Mouse (Mus musculus) liver, embryonic 14.5 days (tissue): ENCODE measurements at regions not wholly inside any gene's neighbourhood (a gene's known extent, or its start where the extent isn't known, plus 50 kb on each side); places are given as distances from the start of the nearest gene placed in this dataset.

ENCODE experiments used
- ATAC-seq: fragments of 200-750 bp; cut with Nextera tagmentation; 2 replicates; pipeline ENCODE4 v1.8.0; 2017; ENCODE audit warnings: moderate number of reproducible peaks, mild to moderate bottlenecking, moderate library complexity; ENCODE audit not compliant: insufficient read depth
- DNase-seq, 3 experiments: peaks; one replicate each; pipeline ENCODE4 v3.0.0-alpha.2; 2012 to 2013; ENCODE audit warnings: low read depth in 3 of 3, low spot score in 3 of 3
- H3K27ac ChIP-seq: fragments of 300-500 bp; sonication (generic); 2 replicates; pipeline ENCODE4 v1.5.1; 2014; ENCODE audit warnings: moderate library complexity, mild to moderate bottlenecking, control low read depth, inconsistent platforms
- H3K27me3 ChIP-seq: fragments of 300-500 bp; sonication (generic); 2 replicates; pipeline ENCODE4 v1.6.1; 2014; ENCODE audit warnings: mild to moderate bottlenecking, low read length, moderate library complexity; ENCODE audit not compliant: control insufficient read depth, insufficient read depth
- H3K36me3 ChIP-seq: fragments of 300-500 bp; sonication (generic); replicated peaks from 2 replicates; pipeline ENCODE4 v1.6.1; 2014; ENCODE audit warnings: low read depth; ENCODE audit not compliant: control insufficient read depth, insufficient read depth
- H3K4me1 ChIP-seq, 2 experiments: fragments of 200-500 bp in 1 of 2; fragments of 300-500 bp in 1 of 2; sonication (generic) in 1 of 2; replicated peaks; 2 replicates each; pipeline ENCODE4 v1.6.1; 2012 to 2014; ENCODE audit warnings: antibody characterized with exemption in 1 of 2, inconsistent platforms in 1 of 2, low read length in 1 of 2; ENCODE audit not compliant: control insufficient read depth in 2 of 2, insufficient read depth in 2 of 2
- H3K4me2 ChIP-seq: fragments of 300-500 bp; sonication (generic); 2 replicates; pipeline ENCODE4 v1.6.1; 2014; ENCODE audit warnings: low read depth, mild to moderate bottlenecking, control low read depth, moderate library complexity
- H3K4me3 ChIP-seq, 2 experiments: fragments of 200-500 bp in 1 of 2; fragments of 300-500 bp in 1 of 2; sonication (generic) in 1 of 2; 2 replicates each; pipeline ENCODE4 v1.5.1; 2012 to 2014; ENCODE audit warnings: low read depth in 2 of 2, low read length in 2 of 2, mild to moderate bottlenecking in 2 of 2, control low read depth in 1 of 2, inconsistent platforms in 1 of 2, moderate library complexity in 1 of 2; ENCODE audit not compliant: insufficient read depth in 1 of 2
- H3K9ac ChIP-seq: fragments of 300-500 bp; sonication (generic); replicated peaks from 2 replicates; pipeline ENCODE4 v1.6.1; 2014; ENCODE audit warnings: mild to moderate bottlenecking, control low read depth, moderate library complexity
- H3K9me3 ChIP-seq: fragments of 300-500 bp; sonication (generic); 2 replicates; pipeline ENCODE4 v1.6.1; 2016; ENCODE audit warnings: low read length, mixed read lengths; ENCODE audit not compliant: control insufficient read depth
- CTCF ChIP-seq: IDR thresholded peaks from 2 replicates; pipeline ENCODE4 v1.5.1; 2016; ENCODE audit warnings: antibody characterized with exemption, low read depth, control low read depth
- EP300 ChIP-seq: IDR thresholded peaks from 2 replicates; pipeline ENCODE4 v1.6.1; 2016; ENCODE audit warnings: antibody characterized with exemption, low read depth
- WGBS: fragments of 180-500 bp; shearing (Covaris S2); extraction: QIAGEN DNeasy Blood & Tissue Kit; methylation state at CpG from one replicate; pipeline ENCODE4 v1.1.7; 2014; ENCODE audit not compliant: insufficient replicate concordance; 5-methylcytosine and 5-hydroxymethylcytosine counted together

DNA sequence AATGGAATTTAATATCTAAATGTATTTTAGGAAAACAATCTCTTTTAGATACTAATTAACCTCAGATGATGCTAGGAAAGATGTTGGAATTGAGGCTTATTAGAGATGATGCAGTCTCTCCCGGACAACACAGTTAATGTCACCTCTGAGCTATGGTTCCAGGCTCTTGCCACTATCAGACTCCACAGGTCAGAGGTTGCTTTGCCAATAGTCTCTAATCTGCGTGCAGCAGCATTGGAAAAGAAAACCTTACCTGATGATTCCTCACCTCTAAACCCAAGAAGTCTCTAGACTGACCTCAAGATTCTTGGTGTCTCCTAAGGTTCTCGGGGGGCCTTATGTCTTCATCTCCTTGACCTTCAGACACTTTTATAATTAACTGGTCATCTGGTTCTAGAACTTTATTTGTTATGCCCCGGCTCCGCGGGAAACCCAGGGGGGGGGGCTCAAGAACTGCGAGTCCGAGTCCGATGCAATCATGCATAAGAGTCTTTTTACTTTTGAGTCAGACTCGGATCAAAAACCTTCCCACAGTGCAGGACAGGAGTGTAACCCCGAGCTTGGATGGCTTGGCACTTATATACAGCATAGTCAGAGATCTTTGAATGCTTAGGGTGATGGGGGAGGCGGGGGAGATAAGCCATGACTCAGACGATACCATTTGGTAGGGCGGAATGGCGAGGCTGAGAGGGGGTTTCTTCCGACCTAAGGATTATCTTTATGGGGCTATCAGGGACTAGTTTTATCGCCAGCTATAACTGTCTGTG is 626.9 kb downstream of the Zfp706 start:
- peak overlapping the region; percentile 51 for H3K4me2 ChIP-seq
- H3K4me3 ChIP-seq: peak overlapping the region; percentile 26 to 34; a peak in 3 of 4 replicates
- peaks cover 12 to 17% of the 10 kb centered on the region in 2 experiments; a peak in 3 of 4 replicates for H3K4me1 ChIP-seq
- no peaks in the 10 kb centered on the region for H3K36me3 ChIP-seq
- peak overlapping the region; percentile 53 for H3K9ac ChIP-seq
- no peak overlapping the region for H3K27ac ChIP-seq
- peaks cover 9% of the 10 kb centered on the region for H3K27me3 ChIP-seq
- TF ChIP-seq EP300: no peak
- no peak for TF ChIP-seq CTCF
- H3K9me3 ChIP-seq: no peaks in the 10 kb centered on the region
- 9% methylated on average over 17 of the region's 17 CpGs for WGBS
- DNase-seq (no peak), ATAC-seq (peak; percentile 88)

DNA sequence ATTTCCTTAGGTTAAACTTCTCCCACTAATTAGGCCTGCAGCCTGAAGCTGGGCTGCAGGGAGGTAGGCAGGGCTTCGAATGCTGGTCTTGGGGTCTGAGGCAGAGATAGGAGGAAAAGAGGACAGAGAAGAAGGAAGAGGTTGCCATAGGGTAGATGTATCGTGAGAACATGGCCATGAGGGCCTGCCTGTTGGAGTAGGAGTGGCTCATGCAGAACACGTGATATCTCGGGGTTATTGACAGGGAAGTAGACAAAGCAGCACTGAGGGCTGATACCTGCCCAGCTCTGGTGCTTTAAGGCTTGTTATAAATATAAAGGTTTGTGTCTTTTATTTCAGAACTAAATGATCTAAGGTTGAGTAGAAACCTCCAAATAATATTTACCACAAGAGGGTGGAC is 628.9 kb downstream of the Zfp706 start:
- Histone ChIP-seq H3K4me2 (no peak overlapping the region), H3K4me1 (peaks cover 19 to 34% of the 10 kb centered on the region in 2 experiments), H3K9ac (no peak overlapping the region), H3K9me3 (no peaks in the 10 kb centered on the region), H3K36me3 (no peaks in the 10 kb centered on the region), H3K27me3 (peaks cover 9% of the 10 kb centered on the region), H3K27ac (no peak overlapping the region), H3K4me3 (no peak overlapping the region)
- no peak for ATAC-seq
- TF ChIP-seq CTCF (no peak), EP300 (no peak)
- WGBS: 51% methylated on average over 4 of the region's 4 CpGs
- no peak for DNase-seq

DNA sequence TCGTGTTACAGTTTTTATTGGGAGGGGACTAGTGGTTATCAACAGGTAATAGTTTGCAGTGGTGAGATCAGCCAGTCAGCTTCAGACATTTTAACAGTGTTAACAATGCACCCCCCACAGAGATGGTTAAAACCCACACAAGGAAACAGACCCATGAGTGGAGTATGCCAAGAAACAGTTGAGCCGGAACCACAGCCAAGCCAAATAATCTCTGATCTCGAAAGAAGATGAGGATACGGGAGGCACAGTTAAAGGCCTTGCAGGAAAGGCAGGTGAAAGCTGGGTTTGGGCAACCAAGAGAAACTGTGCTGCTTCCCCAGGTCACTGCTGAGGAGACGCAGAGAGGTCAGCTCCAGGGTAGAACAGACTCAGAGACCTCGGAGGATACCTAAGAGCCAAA is 631.0 kb downstream of the Zfp706 start:
- no peaks in the 10 kb centered on the region for H3K36me3 ChIP-seq
- WGBS: 66% methylated on average over 6 of the region's 6 CpGs
- ATAC-seq (no peak), DNase-seq (no peak)
- H3K27ac ChIP-seq: no peak overlapping the region
- H3K4me3 ChIP-seq: no peak overlapping the region
- no peak overlapping the region for H3K4me2 ChIP-seq
- no peaks in the 10 kb centered on the region for H3K9me3 ChIP-seq
- no peak overlapping the region for H3K9ac ChIP-seq
- TF ChIP-seq EP300 (no peak), CTCF (no peak)
- H3K4me1 ChIP-seq: peaks cover 19 to 33% of the 10 kb centered on the region in 2 experiments
- H3K27me3 ChIP-seq: peaks cover 2% of the 10 kb centered on the region

DNA sequence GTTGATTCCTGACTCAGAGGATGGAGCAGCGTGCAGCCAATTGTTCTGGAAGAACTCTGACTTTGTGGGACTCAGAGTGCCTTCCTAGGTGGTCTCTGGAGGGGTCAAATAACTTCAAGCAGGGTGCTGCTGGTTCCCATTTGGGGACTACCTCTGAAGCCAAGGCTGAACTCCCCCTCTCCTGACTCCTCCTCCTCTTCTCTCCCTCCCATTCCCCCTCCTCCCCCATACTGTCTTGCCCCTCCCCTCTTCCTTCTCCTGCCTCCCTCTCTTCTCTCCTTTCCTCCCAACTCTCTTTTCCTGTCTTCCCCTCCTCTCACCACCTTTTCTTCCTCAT is 632.1 kb downstream of the Zfp706 start:
- DNase-seq: no peak
- TF ChIP-seq CTCF (no peak), EP300 (no peak)
- no peak for ATAC-seq
- Histone ChIP-seq H3K36me3 (no peaks in the 10 kb centered on the region), H3K4me2 (peak overlapping the region; percentile 90), H3K27me3 (peaks cover 2% of the 10 kb centered on the region), H3K4me1 (peaks cover 11 to 22% of the 10 kb centered on the region in 2 experiments), H3K9ac (no peak overlapping the region), H3K4me3 (peak overlapping the region in 1 of 2 experiments; percentile 55; a peak in 1 of 4 replicates), H3K27ac (no peak overlapping the region), H3K9me3 (no peaks in the 10 kb centered on the region)
- WGBS: 4% methylated on average over 1 of the region's 1 CpGs

DNA sequence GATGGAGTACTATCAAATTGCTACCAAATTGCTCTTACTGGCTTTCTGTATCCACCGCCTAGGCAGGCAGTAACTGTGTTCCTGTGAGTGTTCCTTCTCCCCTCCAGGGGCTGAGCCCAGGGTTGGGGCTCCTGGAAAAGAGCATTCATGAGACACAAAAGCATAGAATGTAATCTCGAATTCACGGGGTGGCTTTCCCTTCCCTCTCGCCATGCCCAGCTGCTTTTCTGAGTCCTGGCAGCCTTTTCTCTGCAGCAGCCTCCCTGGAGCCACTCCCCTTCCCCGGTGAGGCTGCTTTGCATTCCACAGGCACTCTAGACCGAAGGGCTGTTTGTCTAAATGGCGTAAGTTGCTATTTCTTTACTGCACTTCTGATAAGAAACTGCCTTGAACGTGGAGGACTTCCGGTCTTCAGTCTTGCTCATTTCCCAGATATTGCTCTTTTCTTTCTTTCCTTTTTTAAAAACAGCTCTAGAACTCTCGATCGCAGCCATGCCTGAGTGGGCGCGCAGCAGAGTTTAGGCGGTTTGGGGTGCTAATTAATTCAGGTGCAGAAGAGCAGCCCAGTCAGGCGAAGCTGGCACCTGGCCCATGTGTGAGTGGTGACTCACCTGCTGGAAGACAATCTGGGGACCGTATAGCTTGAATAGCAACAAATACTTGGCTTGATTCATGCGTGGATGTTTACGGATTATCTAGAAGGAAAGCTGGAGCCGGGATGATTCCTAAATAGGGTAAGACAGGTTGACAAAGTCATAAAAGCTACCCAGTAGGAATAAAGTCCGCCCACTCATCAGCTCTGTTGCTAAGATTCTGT is 632.6 kb downstream of the Zfp706 start:
- Histone ChIP-seq H3K4me1 (peaks cover 9 to 21% of the 10 kb centered on the region in 2 experiments), H3K27me3 (peaks cover 2% of the 10 kb centered on the region), H3K4me3 (peak overlapping the region; percentile 55 to 57), H3K4me2 (peak overlapping the region; percentile 90), H3K36me3 (no peaks in the 10 kb centered on the region), H3K9ac (peak overlapping the region; percentile 75), H3K27ac (peak overlapping the region; percentile 47), H3K9me3 (no peaks in the 10 kb centered on the region)
- 0 out of 2 replicates have a peak, but pooled peaks have one; percentile 7 for TF ChIP-seq EP300
- TF ChIP-seq CTCF: no peak
- 6% methylated on average over 20 of the region's 20 CpGs for WGBS
- ATAC-seq (peak; percentile 75), DNase-seq (no peak)
